Mouse (Mus musculus) midbrain, embryonic 15.5 days (tissue): ENCODE data around the gene Rapgef5. TPM values are rescaled to one million over a fixed set of nuclear protein-coding genes. Genes with fewer than 3 reads are reported as not detected.

ENCODE experiments used
- ATAC-seq: fragments of 200-750 bp; cut with Nextera tagmentation; replicated peaks from 2 replicates; pipeline ENCODE4 v1.8.0; 2017; ENCODE audit warnings: moderate TSS enrichment
- H3K27ac ChIP-seq: fragments of 300-500 bp; sonication (generic); 2 replicates; pipeline ENCODE4 v1.5.1; 2015; ENCODE audit warnings: mild to moderate bottlenecking, inconsistent platforms
- H3K27me3 ChIP-seq: fragments of 300-500 bp; sonication (generic); replicated peaks from 2 replicates; pipeline ENCODE4 v1.6.1; 2015; ENCODE audit warnings: inconsistent platforms
- H3K36me3 ChIP-seq: fragments of 300-500 bp; sonication (generic); replicated peaks from 2 replicates; pipeline ENCODE4 v1.6.1; 2015; ENCODE audit warnings: inconsistent platforms
- H3K4me1 ChIP-seq: fragments of 300-500 bp; sonication (generic); 2 replicates; pipeline ENCODE4 v1.6.1; 2015; ENCODE audit warnings: inconsistent platforms
- H3K4me2 ChIP-seq: fragments of 300-500 bp; sonication (generic); 2 replicates; pipeline ENCODE4 v1.6.1; 2015; ENCODE audit warnings: inconsistent platforms, mild to moderate bottlenecking, moderate library complexity
- H3K4me3 ChIP-seq: fragments of 300-500 bp; sonication (generic); 2 replicates; pipeline ENCODE4 v1.5.1; 2015; ENCODE audit warnings: mild to moderate bottlenecking, inconsistent platforms
- H3K9ac ChIP-seq: fragments of 300-500 bp; sonication (generic); 2 replicates; pipeline ENCODE4 v1.6.1; 2015; ENCODE audit warnings: mild to moderate bottlenecking, inconsistent platforms
- H3K9me3 ChIP-seq: fragments of 300-500 bp; sonication (generic); 2 replicates; pipeline ENCODE4 v1.6.1; 2016; ENCODE audit warnings: inconsistent platforms
- WGBS: fragments of 180-500 bp; shearing (Covaris S2); methylation state at CpG from one replicate; pipeline ENCODE4 v1.1.7; 2015; ENCODE audit warnings: mixed read lengths; 5-methylcytosine and 5-hydroxymethylcytosine counted together
- polyA plus RNA-seq: library from polyadenylated mRNA; unstranded; fragments of >200 nt; fragmentation: Nextera tagmentation; extraction: Ambion mirVana; gene quantifications from 2 replicates; pipeline ENCODE4 v1.2.1, GENCODE M21; 2015

Gene Rapgef5
- polyA plus RNA-seq, 1 experiment from 2014 or later, result 46.3 TPM

- Histone ChIP-seq H3K9me3 (no peaks in the 10 kb centered on the region), H3K27ac (peak overlapping the region; percentile 22; the same call in 1 of the 2 replicates), H3K27me3 (no peaks in the 10 kb centered on the region), H3K9ac (peak overlapping the region; percentile 53), H3K36me3 (no peaks in the 10 kb centered on the region), H3K4me1 (peaks cover 7% of the 10 kb centered on the region), H3K4me2 (peak overlapping the region; percentile 84), H3K4me3 (peak overlapping the region; percentile 59)
- under 1% methylated on average over 65 of the region's 66 CpGs for WGBS
- peak; percentile 88 for ATAC-seq
Observed at GRCm38 (mm10) chr12:117534087-117534751, 17.9 kb downstream of the Rapgef5 start.

- no peaks in the 10 kb centered on the region for H3K27me3 ChIP-seq
- no peak overlapping the region for H3K4me3 ChIP-seq
- no peaks in the 10 kb centered on the region for H3K9me3 ChIP-seq
- H3K4me1 ChIP-seq, result no peaks in the 10 kb centered on the region
- ATAC-seq, result no peak
- no peak overlapping the region for H3K9ac ChIP-seq
- 78% methylated on average over 2 of the region's 2 CpGs for WGBS
- H3K4me2 ChIP-seq, result no peak overlapping the region
- H3K36me3 ChIP-seq, result no peaks in the 10 kb centered on the region
- H3K27ac ChIP-seq, result no peak overlapping the region
Observed at GRCm38 (mm10) chr12:117540352-117540751, 24.1 kb downstream of the Rapgef5 start.

- Histone ChIP-seq H3K9me3 (no peaks in the 10 kb centered on the region), H3K4me3 (no peak overlapping the region), H3K36me3 (no peaks in the 10 kb centered on the region), H3K4me2 (no peak overlapping the region), H3K27me3 (no peaks in the 10 kb centered on the region), H3K9ac (no peak overlapping the region), H3K4me1 (no peaks in the 10 kb centered on the region), H3K27ac (no peak overlapping the region)
- WGBS, result 92% methylated on average over 6 of the region's 6 CpGs
- no peak for ATAC-seq
Observed at GRCm38 (mm10) chr12:117545277-117545676, 29.0 kb downstream of the Rapgef5 start.

- H3K9me3 ChIP-seq, result no peaks in the 10 kb centered on the region
- ATAC-seq, result no peak
- no peak overlapping the region for H3K4me3 ChIP-seq
- H3K9ac ChIP-seq, result no peak overlapping the region
- 87% methylated on average over 5 of the region's 5 CpGs for WGBS
- H3K27ac ChIP-seq, result no peak overlapping the region
- H3K4me1 ChIP-seq, result 0 out of 2 replicates have a peak, but pooled peaks cover 3% of the 10 kb centered on the region
- no peak overlapping the region for H3K4me2 ChIP-seq
- H3K27me3 ChIP-seq, result no peaks in the 10 kb centered on the region
- no peaks in the 10 kb centered on the region for H3K36me3 ChIP-seq
Observed at GRCm38 (mm10) chr12:117553353-117553752, 37.1 kb downstream of the Rapgef5 start.

- 86% methylated on average over 1 of the region's 1 CpGs for WGBS
- H3K4me2 ChIP-seq, result no peak overlapping the region
- no peak overlapping the region for H3K27ac ChIP-seq
- H3K4me3 ChIP-seq, result no peak overlapping the region
- H3K4me1 ChIP-seq, result 0 out of 2 replicates have a peak, but pooled peaks cover 3% of the 10 kb centered on the region
- H3K27me3 ChIP-seq, result no peaks in the 10 kb centered on the region
- ATAC-seq, result no peak
- no peaks in the 10 kb centered on the region for H3K9me3 ChIP-seq
- no peaks in the 10 kb centered on the region for H3K36me3 ChIP-seq
- no peak overlapping the region for H3K9ac ChIP-seq
Observed at GRCm38 (mm10) chr12:117554612-117555063, 38.4 kb downstream of the Rapgef5 start.

GRCm38 (mm10) chr12:117560450-117560849, 44.2 kb downstream of the Rapgef5 start:
- ATAC-seq, result no peak
- no peaks in the 10 kb centered on the region for H3K27me3 ChIP-seq
- H3K9me3 ChIP-seq, result no peaks in the 10 kb centered on the region
- H3K36me3 ChIP-seq, result no peaks in the 10 kb centered on the region
- no peak overlapping the region for H3K4me3 ChIP-seq
- no peak overlapping the region for H3K27ac ChIP-seq
- H3K9ac ChIP-seq, result no peak overlapping the region
- no peak overlapping the region for H3K4me2 ChIP-seq
- WGBS, result 87% methylated on average over 11 of the region's 11 CpGs
- H3K4me1 ChIP-seq, result 0 out of 2 replicates have a peak, but pooled peaks cover 3% of the 10 kb centered on the region

GRCm38 (mm10) chr12:117561411-117562059, 45.3 kb downstream of the Rapgef5 start:
- 0 out of 2 replicates have a peak, but pooled peaks cover 3% of the 10 kb centered on the region for H3K4me1 ChIP-seq
- no peaks in the 10 kb centered on the region for H3K27me3 ChIP-seq
- no peak overlapping the region for H3K4me3 ChIP-seq
- no peak overlapping the region for H3K9ac ChIP-seq
- H3K9me3 ChIP-seq, result no peaks in the 10 kb centered on the region
- no peak for ATAC-seq
- H3K4me2 ChIP-seq, result no peak overlapping the region
- no peaks in the 10 kb centered on the region for H3K36me3 ChIP-seq
- 70% methylated on average over 6 of the region's 6 CpGs for WGBS
- H3K27ac ChIP-seq, result no peak overlapping the region

GRCm38 (mm10) chr12:117562085-117562484, 45.8 kb downstream of the Rapgef5 start:
- WGBS, result 95% methylated on average over 3 of the region's 3 CpGs
- no peak for ATAC-seq
- no peaks in the 10 kb centered on the region for H3K27me3 ChIP-seq

GRCm38 (mm10) chr12:117563859-117564258, 47.6 kb downstream of the Rapgef5 start:
- Histone ChIP-seq H3K4me2 (no peak overlapping the region), H3K27me3 (no peaks in the 10 kb centered on the region), H3K36me3 (no peaks in the 10 kb centered on the region), H3K9me3 (no peaks in the 10 kb centered on the region), H3K27ac (no peak overlapping the region), H3K4me3 (no peak overlapping the region), H3K4me1 (no peaks in the 10 kb centered on the region), H3K9ac (no peak overlapping the region)
- WGBS, result 66% methylated on average over 6 of the region's 6 CpGs
- no peak for ATAC-seq

More at GRCm38 (mm10) chr12:117562085-117562484, 45.8 kb downstream of the Rapgef5 start:
- H3K27ac ChIP-seq, result no peak overlapping the region
- no peak overlapping the region for H3K4me3 ChIP-seq
- H3K4me2 ChIP-seq, result no peak overlapping the region
- no peak overlapping the region for H3K9ac ChIP-seq
- H3K4me1 ChIP-seq, result no peaks in the 10 kb centered on the region
- H3K36me3 ChIP-seq, result no peaks in the 10 kb centered on the region
- no peaks in the 10 kb centered on the region for H3K9me3 ChIP-seq

- 75% methylated on average over 4 of the region's 4 CpGs for WGBS
- no peak overlapping the region for H3K4me3 ChIP-seq
Observed at GRCm38 (mm10) chr12:117566298-117566697, 50.0 kb downstream of the Rapgef5 start.

GRCm38 (mm10) chr12:117569671-117570070, 53.4 kb downstream of the Rapgef5 start:
- Histone ChIP-seq H3K36me3 (no peaks in the 10 kb centered on the region), H3K27ac (no peak overlapping the region), H3K27me3 (no peaks in the 10 kb centered on the region), H3K9ac (no peak overlapping the region), H3K4me3 (no peak overlapping the region), H3K9me3 (no peaks in the 10 kb centered on the region), H3K4me1 (no peaks in the 10 kb centered on the region), H3K4me2 (no peak overlapping the region)
- whole genome bisulfite sequencing, result 75% methylated on average over 2 of the region's 2 CpGs
- no peak for ATAC-seq

More at GRCm38 (mm10) chr12:117566298-117566697, 50.0 kb downstream of the Rapgef5 start:
- Histone ChIP-seq H3K36me3 (no peaks in the 10 kb centered on the region), H3K4me1 (no peaks in the 10 kb centered on the region), H3K27ac (no peak overlapping the region), H3K9me3 (no peaks in the 10 kb centered on the region), H3K27me3 (no peaks in the 10 kb centered on the region), H3K4me2 (no peak overlapping the region), H3K9ac (no peak overlapping the region)
- ATAC-seq, result no peak

- ATAC-seq, result no peak
- H3K27me3 ChIP-seq, result no peaks in the 10 kb centered on the region
Observed at GRCm38 (mm10) chr12:117584256-117584655, 68.0 kb downstream of the Rapgef5 start.

More at GRCm38 (mm10) chr12:117584256-117584655, 68.0 kb downstream of the Rapgef5 start:
- Histone ChIP-seq H3K4me3 (no peak overlapping the region), H3K4me1 (0 out of 2 replicates have a peak, but pooled peaks cover 3% of the 10 kb centered on the region), H3K9me3 (no peaks in the 10 kb centered on the region), H3K9ac (no peak overlapping the region), H3K27ac (no peak overlapping the region), H3K4me2 (no peak overlapping the region), H3K36me3 (no peaks in the 10 kb centered on the region)
- WGBS, result 90% methylated on average over 4 of the region's 4 CpGs
